Mouse (Mus musculus): ENCODE data around the gene Rcsd1.

GRCm38 (mm10) chr1:165734840-165735239 is 25.3 kb upstream of the Rcsd1 start:
- TF ChIP-seq POLR2A (IDR thresholded peaks at IDR 0.05; ENCODE audit: borderline replicate concordance, extremely low read depth, insufficient read depth, insufficient read length, poor library complexity, severe bottlenecking) (no peak), CTCF (IDR thresholded peaks at IDR 0.05; ENCODE audit: borderline replicate concordance, extremely low read depth, insufficient read depth, insufficient read length) (no peak)
